Mouse (Mus musculus) heart, postnatal 4 days (tissue): ENCODE measurements at regions not wholly inside any gene's neighbourhood (a gene's known extent, or its start where the extent isn't known, plus 50 kb on each side); places are given as distances from the start of the nearest gene placed in this dataset.

ENCODE experiments used
- DNase-seq: peaks from one replicate; pipeline ENCODE4 v3.0.0; 2021

GRCm38 (mm10) chr3:120733332-120733731 lies 438.2 kb downstream of the Rwdd3 start:
- no peak for DNase-seq

- no peak for DNase-seq
Observed at GRCm38 (mm10) chr3:120732391-120732790, 439.1 kb downstream of the Rwdd3 start.

GRCm38 (mm10) chr3:120731287-120731686 lies 440.2 kb downstream of the Rwdd3 start:
- no peak for DNase-seq

GRCm38 (mm10) chr3:120730225-120730624 lies 441.3 kb downstream of the Rwdd3 start:
- DNase-seq: no peak

GRCm38 (mm10) chr3:120729671-120730070 lies 441.8 kb downstream of the Rwdd3 start:
- DNase-seq: no peak

GRCm38 (mm10) chr3:120685227-120685626 lies 486.3 kb downstream of the Rwdd3 start:
- DNase-seq: no peak

GRCm38 (mm10) chr3:120675906-120676305 lies 495.6 kb downstream of the Rwdd3 start:
- no peak for DNase-seq

GRCm38 (mm10) chr3:120668654-120669053 lies 502.8 kb downstream of the Rwdd3 start:
- DNase-seq: no peak

- no peak for DNase-seq
Observed at GRCm38 (mm10) chr3:120662521-120662920, 509.0 kb downstream of the Rwdd3 start.

GRCm38 (mm10) chr3:120660776-120661175 lies 510.7 kb downstream of the Rwdd3 start:
- no peak for DNase-seq

- no peak for DNase-seq
Observed at GRCm38 (mm10) chr3:120649047-120649868, 522.2 kb downstream of the Rwdd3 start.

- DNase-seq: no peak
Observed at GRCm38 (mm10) chr3:120648391-120648790, 523.1 kb downstream of the Rwdd3 start.

- DNase-seq: no peak
Observed at GRCm38 (mm10) chr3:120636669-120637305, 534.7 kb downstream of the Rwdd3 start.

GRCm38 (mm10) chr3:120618358-120618757 lies 553.1 kb downstream of the Rwdd3 start:
- DNase-seq: no peak

GRCm38 (mm10) chr3:120594226-120594625 lies 577.3 kb downstream of the Rwdd3 start:
- DNase-seq: no peak

- no peak for DNase-seq
Observed at GRCm38 (mm10) chr3:120591183-120591582, 580.3 kb downstream of the Rwdd3 start.

- no peak for DNase-seq
Observed at GRCm38 (mm10) chr3:120570806-120571425, 600.6 kb downstream of the Rwdd3 start.

- DNase-seq: no peak
Observed at GRCm38 (mm10) chr3:120541556-120542476, 629.7 kb downstream of the Rwdd3 start.

- DNase-seq: no peak
Observed at GRCm38 (mm10) chr3:120533901-120534300, 637.6 kb downstream of the Rwdd3 start.

GRCm38 (mm10) chr3:120531880-120532580 lies 639.5 kb downstream of the Rwdd3 start:
- DNase-seq: no peak

- DNase-seq: no peak
Observed at GRCm38 (mm10) chr3:120511651-120512050, 659.8 kb downstream of the Rwdd3 start.

GRCm38 (mm10) chr3:120498937-120499336 lies 672.6 kb downstream of the Rwdd3 start:
- no peak for DNase-seq
